Mouse (Mus musculus) CD4-positive naive resting alpha-beta T cell, adult 57 days (primary cell): ENCODE results near the gene Rasgef1c. TPM values are rescaled to one million over a fixed set of nuclear protein-coding genes. Genes with fewer than 3 reads are reported as not detected.

Experiments used
- total RNA-seq: library from RNA; stranded (reverse); gene quantifications from one replicate; pipeline ENCODE4 v1.2.4, GENCODE M21; 2023

Gene Rasgef1c
- total RNA-seq, result not detected

DNA sequence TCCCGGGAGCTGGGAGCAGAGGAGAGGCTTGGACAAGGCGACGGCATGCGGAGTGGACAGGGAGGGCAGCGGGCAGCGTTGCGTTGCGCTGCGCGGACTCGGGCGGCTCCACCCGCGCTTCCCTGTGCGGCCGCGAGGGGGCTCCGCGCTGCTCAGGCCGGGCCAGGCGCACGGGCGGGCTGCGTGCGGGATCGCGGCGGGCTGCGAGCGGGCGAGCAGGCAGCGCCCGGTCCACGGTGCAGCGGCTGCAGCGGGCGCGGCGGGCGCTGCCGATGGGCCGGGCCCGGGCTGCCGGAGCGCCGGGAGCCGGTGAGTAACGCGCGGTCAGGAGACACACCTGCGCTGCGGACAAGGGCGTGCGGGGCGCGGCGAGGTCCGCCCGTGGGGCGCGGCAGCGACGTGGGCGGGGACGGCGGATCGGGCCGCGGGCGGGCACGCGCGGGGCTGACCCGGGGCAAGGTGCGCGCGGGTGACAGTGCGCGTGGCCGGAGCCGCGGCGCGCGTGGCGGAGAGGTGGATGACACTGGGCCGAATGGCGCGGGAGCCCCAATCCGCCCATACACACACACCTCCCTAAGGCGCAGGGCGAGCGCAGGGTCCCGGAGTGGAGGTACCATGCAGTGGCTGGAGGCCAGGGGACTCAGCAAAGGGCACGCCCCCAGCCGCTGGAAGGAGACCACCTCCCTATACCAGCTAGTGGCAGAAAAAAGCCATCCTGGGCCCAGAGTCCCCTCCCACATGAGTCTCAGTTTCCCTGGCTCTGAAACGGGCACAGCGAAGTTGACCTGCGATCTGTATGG, at the start of gene Rasgef1c:
Gene Rasgef1c (plus strand): TSS at position 177 of the 800 bp plus-strand sequence.

GRCm38 (mm10) chr11:50024833-50025720, 123.4 kb downstream of the Rasgef1c start, which contains the start of gene Rnf130:
Rnf130 (plus strand) TSS chr11:50025346.

Other genes starting within 250 kb of the Rasgef1c start
- gene Scgb3a1, start 238.2 kb upstream of the Rasgef1c start, total RNA-seq, result not detected
- 87.1 TPM for gene Cnot6, start 189.1 kb upstream of the Rasgef1c start, total RNA-seq
- gene Gfpt2, start 107.7 kb upstream of the Rasgef1c start, total RNA-seq, result not detected
- 47.4 TPM for gene Mapk9, start 55.1 kb upstream of the Rasgef1c start, total RNA-seq
- 19.4 TPM for gene Rnf130, start 123.5 kb downstream of the Rasgef1c start, total RNA-seq
- gene Tbc1d9b, start 229.6 kb downstream of the Rasgef1c start, total RNA-seq, result 68.4 TPM